Mouse (Mus musculus) heart, adult 2 months (tissue): ENCODE results near the gene Evi5. TPM values are rescaled to one million over a fixed set of nuclear protein-coding genes. Genes with fewer than 3 reads are reported as not detected.

Experiments
- DNase-seq, 2 experiments: peaks; one replicate each; pipeline ENCODE4 v3.0.0; 2021
- H3K27ac ChIP-seq: fragments of 200-600 bp; 2 replicates; pipeline ENCODE4 v1.8.1; 2022
- H3K27me3 ChIP-seq: fragments of 200-500 bp; 2 replicates; pipeline ENCODE4 v1.6.1; 2012; ENCODE audit warnings: mild to moderate bottlenecking, low read length, inconsistent platforms, mixed read lengths; ENCODE audit not compliant: control insufficient read depth, insufficient read depth
- H3K36me3 ChIP-seq: fragments of 200-500 bp; 2 replicates; pipeline ENCODE4 v1.6.1; 2012; ENCODE audit warnings: low read length, inconsistent platforms; ENCODE audit not compliant: control insufficient read depth, insufficient read depth
- H3K4me1 ChIP-seq: fragments of 200-500 bp; 2 replicates; pipeline ENCODE4 v1.6.1; 2011; ENCODE audit warnings: low read length; ENCODE audit not compliant: control insufficient read depth, insufficient read depth
- H3K4me3 ChIP-seq: fragments of 200-600 bp; 2 replicates; pipeline ENCODE4 v1.8.1; 2022
- H3K79me2 ChIP-seq: fragments of 200-500 bp; replicated peaks from 2 replicates; pipeline ENCODE4 v1.6.1; 2012; ENCODE audit warnings: mild to moderate bottlenecking, inconsistent platforms, low read length, moderate library complexity, mixed read lengths; ENCODE audit not compliant: control insufficient read depth, insufficient read depth
- H3K9ac ChIP-seq: fragments of 200-500 bp; 2 replicates; pipeline ENCODE4 v1.6.1; 2012; ENCODE audit warnings: low read depth, mild to moderate bottlenecking, control low read depth, inconsistent platforms, low read length, mixed read lengths
- CTCF ChIP-seq: fragments of 200-600 bp; IDR thresholded peaks from 2 replicates; pipeline ENCODE4 v1.8.1; 2022; ENCODE audit warnings: antibody characterized with exemption, mild to moderate bottlenecking, moderate library complexity
- EP300 ChIP-seq: fragments of 200-500 bp; IDR thresholded peaks from 2 replicates; pipeline ENCODE4 v1.6.1; 2011; ENCODE audit warnings: low read depth, low read length, control low read depth; ENCODE audit not compliant: insufficient read depth
- POLR2A ChIP-seq: fragments of 200-500 bp; IDR thresholded peaks from 2 replicates; pipeline ENCODE4 v1.6.1; 2011; ENCODE audit warnings: mild to moderate bottlenecking, low read depth, low read length, control low read depth; ENCODE audit not compliant: insufficient read depth
- WGBS: fragments of 180-500 bp; shearing (Covaris S2); methylation state at CpG from one replicate; pipeline ENCODE4 v1.1.7; 2018; 5-methylcytosine and 5-hydroxymethylcytosine counted together
- intact Hi-C: fragments of 180-260 bp; cut with DNase I; formaldehyde crosslinking; loops from one replicate; pipeline ENCODE4 v1.15.1; 2025
- polyA plus RNA-seq: library from polyadenylated mRNA; depleted of rRNA; stranded (reverse); fragments of >200 nt; gene quantifications from 2 replicates; pipeline ENCODE4 v1.2.3, GENCODE M21; 2012
- total RNA-seq, 2 experiments: library from RNA; stranded (reverse); gene quantifications; 2 replicates each; pipeline ENCODE4 v1.2.3; 2021

Gene Evi5
- total and polyA plus RNA-seq, 3 experiments, result 7.4 to 21.7 (median 20.5) TPM

- no peak overlapping the region for H3K9ac ChIP-seq
- H3K27me3 ChIP-seq, result no peaks in the 10 kb centered on the region
- no peaks in the 10 kb centered on the region for H3K4me1 ChIP-seq
- H3K79me2 ChIP-seq, result no peaks in the 10 kb centered on the region
- H3K4me3 ChIP-seq, result no peak overlapping the region
- intact Hi-C loops, result no loop called here
- H3K36me3 ChIP-seq, result no peaks in the 10 kb centered on the region
- DNase-seq, result no peak
- H3K27ac ChIP-seq, result no peak overlapping the region
- TF ChIP-seq EP300 (no peak), POLR2A (no peak), CTCF (no peak)
- 80% methylated on average over 1 of the region's 1 CpGs for WGBS
Measured at GRCm38 (mm10) chr5:107777545-107777830, 97.4 kb downstream of the Evi5 start.

- WGBS, result 91% methylated on average over 4 of the region's 4 CpGs
- Histone ChIP-seq H3K79me2 (no peaks in the 10 kb centered on the region), H3K4me3 (no peak overlapping the region), H3K27me3 (no peaks in the 10 kb centered on the region), H3K4me1 (no peaks in the 10 kb centered on the region; the same call in 1 of the 2 replicates), H3K27ac (no peak overlapping the region), H3K36me3 (no peaks in the 10 kb centered on the region), H3K9ac (no peak overlapping the region)
- intact Hi-C loops, result no loop called here
- no peak for DNase-seq
- TF ChIP-seq CTCF, result no peak
- TF ChIP-seq EP300, result no peak
- no peak for TF ChIP-seq POLR2A
Measured at GRCm38 (mm10) chr5:107776777-107777544, 97.9 kb downstream of the Evi5 start.

GRCm38 (mm10) chr5:107775875-107776274 lies 99.0 kb downstream of the Evi5 start:
- TF ChIP-seq CTCF (no peak), POLR2A (no peak), EP300 (no peak)
- Histone ChIP-seq H3K79me2 (no peaks in the 10 kb centered on the region), H3K27me3 (no peaks in the 10 kb centered on the region), H3K9ac (no peak overlapping the region), H3K36me3 (no peaks in the 10 kb centered on the region), H3K4me3 (no peak overlapping the region), H3K4me1 (no peaks in the 10 kb centered on the region; the same call in 1 of the 2 replicates), H3K27ac (no peak overlapping the region)
- WGBS, result 100% methylated on average over 1 of the region's 1 CpGs
- no peak for DNase-seq
- intact Hi-C loops, result no loop called here

- intact Hi-C loops, result no loop called here
- H3K4me3 ChIP-seq, result no peak overlapping the region
- no peaks in the 10 kb centered on the region for H3K36me3 ChIP-seq
- no peaks in the 10 kb centered on the region for H3K27me3 ChIP-seq
- 47% methylated on average over 5 of the region's 5 CpGs for WGBS
- H3K79me2 ChIP-seq, result no peaks in the 10 kb centered on the region
- no peak for TF ChIP-seq EP300
- TF ChIP-seq CTCF, result no peak
- TF ChIP-seq POLR2A, result no peak
- DNase-seq, result no peak
- H3K4me1 ChIP-seq, result no peaks in the 10 kb centered on the region; the same call in 1 of the 2 replicates
- no peak overlapping the region for H3K9ac ChIP-seq
- no peak overlapping the region for H3K27ac ChIP-seq
Measured at GRCm38 (mm10) chr5:107772049-107772448, 102.9 kb downstream of the Evi5 start.

- H3K79me2 ChIP-seq, result no peaks in the 10 kb centered on the region
- no peaks in the 10 kb centered on the region for H3K36me3 ChIP-seq
- H3K27me3 ChIP-seq, result no peaks in the 10 kb centered on the region
- TF ChIP-seq CTCF (no peak), EP300 (no peak), POLR2A (no peak)
- H3K9ac ChIP-seq, result no peak overlapping the region
- WGBS, result 92% methylated on average over 1 of the region's 1 CpGs
- no peak overlapping the region for H3K27ac ChIP-seq
- no peak for DNase-seq
- H3K4me3 ChIP-seq, result no peak overlapping the region
- intact Hi-C loops, result no loop called here
- no peaks in the 10 kb centered on the region; the same call in 1 of the 2 replicates for H3K4me1 ChIP-seq
Measured at GRCm38 (mm10) chr5:107768224-107768623, 106.7 kb downstream of the Evi5 start.

- Histone ChIP-seq H3K27ac (no peak overlapping the region), H3K4me1 (no peaks in the 10 kb centered on the region), H3K4me3 (no peak overlapping the region), H3K27me3 (no peaks in the 10 kb centered on the region), H3K9ac (no peak overlapping the region), H3K79me2 (no peaks in the 10 kb centered on the region), H3K36me3 (no peaks in the 10 kb centered on the region)
- WGBS, result 96% methylated on average over 4 of the region's 4 CpGs
- TF ChIP-seq EP300 (no peak), CTCF (no peak), POLR2A (no peak)
- DNase-seq, result no peak
- intact Hi-C loops, result no loop called here
Measured at GRCm38 (mm10) chr5:107765946-107766345, 109.0 kb downstream of the Evi5 start.
